Mouse (Mus musculus) fibroblast of lung, adult 2 months (primary cell): ENCODE results near the gene Trank1.

ENCODE experiments used
- DNase-seq: peaks from one replicate; pipeline ENCODE4 v3.0.0-alpha.2; 2011; ENCODE audit warnings: low read depth

Trank1 gene

GRCm38 (mm10) chr9:111381056-111382025 lies 69.8 kb downstream of the Trank1 start:
- no peak for DNase-seq

DNA sequence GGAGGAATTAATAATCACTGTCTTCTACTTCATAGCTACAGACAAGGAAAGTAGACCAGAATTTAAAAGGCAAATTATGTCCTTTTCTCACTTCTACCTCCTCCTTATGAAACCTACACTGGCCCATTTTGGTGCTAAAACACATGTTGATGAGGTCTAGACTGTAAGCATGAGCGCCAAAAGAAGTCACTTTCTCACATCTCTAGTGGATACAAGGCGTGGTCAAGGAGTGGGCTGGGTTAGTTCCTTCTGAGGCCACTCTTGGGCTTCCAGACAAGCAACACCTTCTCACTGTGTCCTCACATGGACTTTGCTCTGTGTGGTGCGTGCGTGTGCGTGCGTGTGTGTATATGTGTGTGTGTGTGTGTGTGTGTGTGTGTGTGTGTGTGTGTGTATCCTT lies 70.9 kb downstream of the Trank1 start:
- no peak for DNase-seq

DNA sequence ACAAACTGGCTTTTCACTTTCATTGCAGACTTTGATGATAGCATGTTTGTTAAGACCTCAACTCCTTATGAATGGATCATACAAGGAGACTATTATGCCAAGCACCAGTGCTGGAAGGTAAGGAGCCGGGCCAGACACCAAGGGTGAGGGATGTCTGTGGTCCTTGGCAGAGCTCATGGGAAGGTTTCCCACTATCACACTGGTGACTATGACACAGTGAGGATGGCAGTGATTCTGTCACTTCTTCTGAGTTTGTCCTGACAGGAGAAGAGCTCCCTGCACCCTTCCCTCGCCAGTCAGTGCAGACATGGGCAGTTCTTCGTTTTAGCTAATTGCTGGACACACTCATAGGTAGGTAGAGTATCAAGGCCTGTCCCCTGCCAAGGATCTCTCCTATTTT lies 71.5 kb downstream of the Trank1 start:
- DNase-seq = no peak

DNA sequence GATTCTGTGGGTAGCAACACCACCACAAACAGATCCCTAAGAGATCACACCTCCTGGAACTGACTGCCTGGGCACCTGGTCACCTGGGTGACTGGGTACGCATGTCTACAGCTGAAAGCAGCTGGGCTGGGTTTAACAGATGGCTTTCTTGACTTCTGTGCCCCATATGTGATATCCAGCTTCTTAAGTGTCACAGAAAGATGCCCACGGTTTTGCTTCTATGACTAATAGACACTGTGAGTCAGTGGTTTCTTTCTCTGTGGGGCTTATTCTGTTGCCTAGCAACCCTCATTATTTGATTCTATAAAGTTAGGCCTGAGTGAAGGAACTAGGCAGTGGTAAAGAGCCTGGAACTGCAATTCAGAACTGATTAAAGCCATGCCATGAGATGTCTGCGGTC lies 72.2 kb downstream of the Trank1 start:
- DNase-seq = peak; percentile 27

DNA sequence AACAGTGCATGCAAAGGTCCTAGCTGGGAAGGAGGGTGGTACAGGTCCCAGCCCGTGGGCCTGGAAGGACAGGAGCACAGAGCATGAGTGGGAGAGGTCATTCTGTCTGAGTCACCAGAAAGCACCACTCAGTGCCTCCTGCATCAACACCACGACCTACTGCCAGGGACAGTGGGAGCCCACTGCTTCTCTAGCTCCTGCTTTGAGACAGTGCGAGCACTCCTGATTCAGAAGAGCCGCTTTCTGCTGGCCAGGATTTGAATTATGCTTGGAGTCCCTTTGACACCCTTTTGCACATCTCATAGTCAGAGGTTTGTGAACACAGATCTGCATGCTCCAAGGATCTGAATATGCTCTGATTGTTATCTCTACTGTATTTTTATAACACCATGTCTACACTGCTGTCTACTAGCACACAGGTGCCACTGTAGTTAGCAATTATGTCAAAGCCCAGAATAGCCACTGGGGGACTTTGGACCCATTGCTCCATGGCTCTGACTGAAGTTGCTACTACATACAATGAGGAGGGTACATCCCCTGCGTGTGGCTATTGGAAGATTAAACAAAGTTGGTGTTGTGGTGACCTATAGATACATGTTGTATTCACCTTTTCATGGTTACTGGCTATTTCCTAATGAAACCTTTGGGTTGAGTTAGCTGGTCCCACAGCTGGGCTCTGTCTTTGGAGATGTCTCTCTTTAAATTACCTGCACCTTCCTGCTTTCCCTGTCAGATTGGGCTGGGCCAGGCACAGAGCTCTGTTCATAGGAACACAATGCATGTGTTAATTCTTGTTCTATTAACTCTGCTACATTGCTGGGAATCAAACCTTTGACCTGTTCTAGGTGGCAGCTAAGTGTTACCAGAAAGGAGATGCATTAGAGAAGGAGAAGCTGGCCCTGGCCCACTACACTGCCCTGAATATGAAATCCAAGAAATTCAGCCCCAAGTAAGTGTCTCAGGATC lies 74.3 kb downstream of the Trank1 start:
- no peak for DNase-seq

DNA sequence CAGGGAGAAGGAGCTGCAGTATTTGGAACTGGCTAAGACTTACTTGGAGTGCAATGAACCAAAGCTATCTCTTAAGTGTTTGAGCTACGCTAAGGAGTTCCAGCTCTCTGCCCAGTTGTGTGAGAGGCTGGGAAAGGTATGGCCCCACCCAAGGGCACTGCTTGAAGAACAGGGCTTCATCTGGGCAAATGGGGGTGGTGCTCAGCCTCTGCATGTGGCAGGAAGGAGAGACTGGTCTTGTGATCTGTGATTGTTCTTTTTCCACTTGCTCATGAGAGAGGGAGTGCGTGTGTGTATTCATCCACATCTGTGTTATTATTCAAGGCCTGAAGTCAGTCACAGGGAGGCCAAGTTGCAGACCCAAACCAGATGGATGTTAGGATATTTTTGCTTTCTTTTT lies 75.0 kb downstream of the Trank1 start:
- DNase-seq = no peak

- DNase-seq = no peak
Observed at GRCm38 (mm10) chr9:111387576-111387975, 76.0 kb downstream of the Trank1 start.

GRCm38 (mm10) chr9:111390016-111390415 lies 78.5 kb downstream of the Trank1 start:
- no peak for DNase-seq

DNA sequence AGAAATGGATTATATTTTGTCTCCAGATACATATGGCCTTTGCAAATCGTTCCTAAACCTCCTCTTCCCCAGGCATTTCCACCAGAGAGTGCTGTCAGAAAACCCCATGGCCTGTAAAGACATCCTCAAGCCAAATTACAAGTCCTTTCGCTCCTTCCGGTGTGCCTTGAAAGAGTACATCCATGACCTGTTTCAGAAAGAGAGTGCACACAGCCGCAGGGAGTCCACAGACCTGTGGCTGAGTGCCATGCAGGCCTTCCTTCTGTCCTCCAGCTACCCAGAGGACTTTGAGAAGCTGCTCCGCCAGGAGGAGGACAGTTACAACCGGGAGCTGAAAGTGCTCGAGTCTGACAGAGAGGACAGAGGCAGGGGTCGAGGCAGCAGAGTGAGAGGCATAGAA lies 79.5 kb downstream of the Trank1 start:
- DNase-seq = no peak

DNA sequence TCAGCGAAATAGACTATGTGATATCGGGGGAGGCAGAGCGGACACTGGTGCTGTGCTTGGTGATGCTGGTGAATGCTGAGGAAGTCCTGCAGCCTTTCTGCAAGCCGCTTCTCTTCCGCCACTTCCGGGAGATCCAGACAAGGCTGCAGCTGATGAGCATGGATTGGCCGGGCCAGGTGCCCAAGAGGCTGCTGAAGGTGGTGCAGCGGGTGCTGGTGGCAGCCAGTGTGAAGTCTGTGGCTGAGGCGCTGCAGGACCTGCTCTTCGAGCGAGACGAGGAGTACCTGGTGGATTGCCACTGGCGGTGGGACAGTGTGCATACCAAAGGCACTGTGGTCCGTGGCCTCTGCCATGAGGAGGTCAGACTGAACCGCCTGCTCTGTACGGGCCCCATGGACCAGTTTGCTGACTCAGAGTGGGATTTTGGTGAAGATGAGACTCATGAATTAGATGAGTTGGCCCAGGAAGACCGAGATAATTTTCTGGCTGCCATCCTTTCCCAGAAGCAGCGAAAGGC lies 80.4 kb downstream of the Trank1 start:
- no peak for DNase-seq

GRCm38 (mm10) chr9:111395265-111395664 lies 83.7 kb downstream of the Trank1 start:
- DNase-seq = no peak

- DNase-seq = no peak
Observed at GRCm38 (mm10) chr9:111398059-111398458, 86.5 kb downstream of the Trank1 start.

- no peak for DNase-seq
Observed at GRCm38 (mm10) chr9:111400089-111400488, 88.5 kb downstream of the Trank1 start.

- no peak for DNase-seq
Observed at GRCm38 (mm10) chr9:111403159-111403558, 91.6 kb downstream of the Trank1 start.

DNA sequence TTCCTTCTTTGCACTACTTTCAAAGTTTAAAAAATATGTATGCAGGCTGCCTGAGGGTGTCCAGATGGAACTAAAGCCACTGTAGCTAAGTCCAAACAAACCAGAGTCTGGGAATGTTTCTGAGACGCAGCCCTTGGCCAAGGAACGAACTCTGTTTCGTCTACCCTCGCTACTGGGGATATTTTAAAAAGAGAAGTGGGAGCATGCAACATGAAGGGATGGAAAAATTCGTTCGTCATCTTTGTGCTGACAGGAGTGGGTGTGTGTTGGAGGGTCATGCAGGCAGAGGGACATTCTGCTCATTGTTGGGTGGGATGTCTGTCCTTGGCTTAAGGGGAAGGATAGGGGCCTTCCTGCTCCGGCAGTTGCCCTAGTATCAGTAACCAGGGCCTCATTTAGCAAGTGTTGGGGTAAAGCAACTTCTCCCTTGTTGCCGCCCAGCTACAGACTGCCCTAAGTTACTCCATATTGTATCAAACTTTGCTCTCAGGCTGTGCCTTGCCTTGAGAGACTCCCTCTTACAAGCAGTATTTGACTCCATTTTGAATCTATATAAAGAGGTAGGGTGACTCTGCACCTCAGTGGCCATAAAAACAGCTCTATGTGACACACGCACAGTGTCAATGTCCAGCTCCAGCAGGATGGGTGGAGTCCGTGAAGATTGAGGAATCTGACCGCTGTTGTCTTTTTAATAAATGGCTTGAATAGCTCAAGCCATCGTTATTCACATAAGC lies 93.0 kb downstream of the Trank1 start:
- no peak for DNase-seq

DNA sequence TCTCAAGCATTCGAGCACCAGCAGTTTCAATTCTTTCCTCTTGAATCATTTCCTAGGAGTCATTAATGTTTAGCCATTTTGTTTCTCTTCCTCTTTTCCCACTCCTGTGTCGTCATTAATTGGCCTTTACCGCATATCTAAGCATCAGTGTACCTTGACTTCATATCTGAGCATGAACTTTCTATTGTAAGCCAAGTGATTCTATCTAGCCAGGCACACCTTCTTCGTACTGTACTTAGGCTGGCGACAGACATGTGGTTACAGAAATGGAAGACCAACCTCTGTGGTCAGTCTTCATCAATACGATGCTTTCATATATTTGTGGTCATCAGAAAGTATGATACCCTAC lies 93.5 kb downstream of the Trank1 start:
- no peak for DNase-seq

DNA sequence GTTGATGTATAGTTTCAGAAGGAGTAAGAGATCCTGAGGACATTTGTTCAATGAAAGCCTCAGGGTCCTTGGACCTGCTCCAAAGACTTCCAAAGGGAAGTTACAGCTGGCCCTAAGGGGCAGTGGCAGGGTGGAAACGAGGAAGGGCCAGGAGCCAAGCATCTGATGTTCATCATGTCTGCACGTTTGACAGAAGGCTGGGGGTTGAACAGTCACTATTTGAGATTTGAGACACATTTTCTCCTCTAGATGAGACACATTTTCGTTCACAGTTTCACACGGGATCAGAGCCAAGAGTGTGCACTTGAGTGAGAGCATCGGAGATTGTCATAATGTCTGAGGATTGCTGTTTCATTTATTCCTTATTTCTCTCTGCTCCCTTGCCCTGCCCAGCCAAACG lies 96.5 kb downstream of the Trank1 start:
- DNase-seq = no peak

DNA sequence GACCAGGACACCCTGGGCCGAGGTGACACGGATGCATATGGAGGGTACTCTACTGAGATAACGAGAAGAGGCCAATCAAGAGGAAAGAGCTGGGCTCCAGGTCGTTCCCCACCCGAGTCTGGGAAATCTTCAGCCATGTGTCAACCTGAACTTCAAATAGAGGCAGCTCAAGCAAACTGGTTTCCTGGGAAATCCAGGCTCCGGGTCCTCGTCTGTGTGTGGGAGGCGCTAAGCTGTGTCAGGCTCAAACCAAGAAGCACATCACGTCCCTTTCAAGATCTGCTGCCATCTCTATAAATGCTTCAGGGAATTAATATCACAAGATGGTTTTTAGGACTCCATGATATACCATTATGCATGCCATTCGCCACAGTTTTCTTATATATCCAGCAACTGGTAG lies 96.9 kb downstream of the Trank1 start:
- DNase-seq = no peak

- no peak for DNase-seq
Observed at GRCm38 (mm10) chr9:111412471-111413160, 101.1 kb downstream of the Trank1 start.

- DNase-seq = no peak
Observed at GRCm38 (mm10) chr9:111421862-111422261, 110.3 kb downstream of the Trank1 start.

DNA sequence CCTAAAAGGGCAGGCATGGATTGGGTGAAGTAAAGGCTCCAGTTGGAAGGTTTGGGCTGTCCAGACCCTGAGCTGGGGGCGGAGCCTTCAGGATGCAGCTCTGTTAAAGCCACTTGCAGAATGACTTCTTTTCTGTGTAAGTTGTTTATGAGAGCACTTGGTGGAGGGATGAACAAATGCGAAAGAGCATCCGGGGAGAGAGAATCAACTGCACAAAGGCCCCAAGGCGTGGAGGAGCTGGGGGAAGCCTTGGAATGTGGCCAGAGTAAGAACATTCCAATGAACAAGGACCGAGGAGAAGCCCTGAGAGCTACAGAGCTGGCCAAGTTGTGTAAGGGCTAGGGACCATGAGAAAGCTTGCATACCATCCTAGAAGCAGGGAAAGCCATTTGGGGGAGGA lies 111.0 kb downstream of the Trank1 start:
- no peak for DNase-seq
